Mouse (Mus musculus): ENCODE results near the gene Cul7. TPM values are rescaled to one million over a fixed set of nuclear protein-coding genes. Genes with fewer than 3 reads are reported as not detected.
A peak's percentile ranks its signal among the peaks of the same experiment; 100 is the strongest.

Gene Cul7
- polyA plus RNA-seq (2014; fragmentation: Nextera tagmentation; extraction: Ambion mirVana): 34.6 and 36.3 TPM in 2 replicates

DNA sequence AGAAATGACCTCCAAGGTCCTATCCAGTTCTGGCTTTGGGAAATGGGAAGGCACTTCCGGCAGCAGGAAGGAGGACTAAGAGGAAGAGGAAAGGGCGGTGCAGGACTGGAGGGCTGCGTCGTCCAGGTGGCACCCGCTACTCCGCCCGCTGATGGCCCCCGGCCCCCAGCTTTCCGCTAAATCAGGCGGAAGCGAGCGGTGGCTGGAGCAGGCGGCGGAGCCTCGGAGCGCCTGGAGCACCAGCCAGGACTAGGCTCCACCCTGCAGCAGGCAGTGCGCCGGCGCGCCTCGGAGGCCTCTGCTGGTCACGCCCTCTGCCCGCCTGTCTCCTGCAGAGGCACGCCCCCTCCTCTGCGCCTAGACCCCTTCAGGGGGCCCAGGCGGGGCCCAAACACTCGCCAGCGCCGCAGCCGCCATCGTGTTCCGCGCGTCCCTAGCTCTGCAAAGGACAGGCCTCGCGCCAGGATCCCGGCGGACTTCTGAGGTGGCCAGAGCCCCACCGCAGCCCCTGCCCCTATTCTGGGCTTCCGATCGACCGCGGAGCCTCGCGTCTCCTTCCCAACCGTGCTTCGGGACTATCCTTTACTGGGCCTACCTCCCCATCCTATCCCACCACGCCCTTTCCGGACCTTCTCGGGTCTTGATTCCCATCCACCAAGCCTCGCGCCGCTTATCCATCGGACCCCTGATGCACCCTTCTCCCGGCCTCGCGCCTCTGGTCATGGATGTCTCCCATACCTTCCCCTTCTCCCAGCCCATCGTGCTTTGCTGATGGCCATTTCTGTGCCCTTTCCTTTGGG lies at the start of gene Cul7:
Cul7 (plus strand) TSS at position 106 of the 800 bp plus-strand sequence.
- DNase-seq (ENCODE audit: low spot score): peak; percentile 94
- H3K36me3 ChIP-seq (ENCODE audit: control insufficient read depth, insufficient read depth, low read length): peaks cover 20% of the 10 kb centered on the region
- H3K9me3 ChIP-seq (ENCODE audit: control insufficient read depth, low read length): no peaks in the 10 kb centered on the region
- peak within 1 kb of the TSS; percentile 82 for H3K27ac ChIP-seq (replicated peaks; ENCODE audit: low read depth, low read length)
- under 1% methylated on average over 55 of the region's 58 CpGs for WGBS
- no peaks in the 10 kb centered on the region for H3K27me3 ChIP-seq (ENCODE audit: control insufficient read depth, insufficient read depth, low read length)
- H3K4me1 ChIP-seq (ENCODE audit: control insufficient read depth, insufficient read depth, low read length): peaks cover 18% of the 10 kb centered on the region
- peak within 1 kb of the TSS; percentile 81 for H3K9ac ChIP-seq (ENCODE audit: low read length)
- peak within 1 kb of the TSS; percentile 66 for H3K4me3 ChIP-seq (ENCODE audit: low read depth, low read length)
- peak; percentile 92 for ATAC-seq (ENCODE audit: insufficient number of reproducible peaks, low FRiP score, low TSS enrichment, low read depth)
- H3K4me2 ChIP-seq (ENCODE audit: low read depth, severe bottlenecking): peak within 1 kb of the TSS; percentile 89

DNA sequence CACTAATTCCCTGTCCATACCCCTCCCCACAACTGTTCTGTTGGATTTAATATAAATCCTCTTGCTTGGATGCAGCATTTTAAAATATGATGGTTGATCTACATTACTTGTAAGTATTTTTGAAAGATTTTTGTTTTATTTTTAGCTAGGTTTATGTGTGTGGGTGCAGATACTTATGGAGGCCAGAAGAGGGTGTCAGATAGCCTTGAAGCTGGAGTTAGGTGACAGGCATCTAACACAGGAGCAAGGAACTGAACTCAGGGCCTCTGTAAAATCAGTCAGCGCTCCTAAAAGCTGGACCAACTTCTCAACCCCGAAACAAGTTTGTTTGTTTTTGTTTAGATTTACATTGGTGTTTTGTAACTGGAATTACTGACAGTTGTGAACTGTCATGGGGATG lies 49.6 kb upstream of the Cul7 start:
- no peak overlapping the region for H3K4me3 ChIP-seq (ENCODE audit: low read depth, low read length)
- 91% methylated on average over 2 of the region's 2 CpGs for WGBS
- no peak overlapping the region for H3K9ac ChIP-seq (ENCODE audit: low read length)
- H3K27me3 ChIP-seq (ENCODE audit: control insufficient read depth, insufficient read depth, low read length): no peaks in the 10 kb centered on the region
- no peaks in the 10 kb centered on the region for H3K9me3 ChIP-seq (ENCODE audit: control insufficient read depth, low read length)
- no peak overlapping the region for H3K27ac ChIP-seq (replicated peaks; ENCODE audit: low read depth, low read length)
- DNase-seq (ENCODE audit: low spot score) (no peak), ATAC-seq (ENCODE audit: insufficient number of reproducible peaks, low FRiP score, low TSS enrichment, low read depth) (no peak)
- no peak overlapping the region for H3K4me2 ChIP-seq (ENCODE audit: low read depth, severe bottlenecking)
- no peaks in the 10 kb centered on the region; the same call in 1 of the 2 replicates for H3K36me3 ChIP-seq (ENCODE audit: control insufficient read depth, insufficient read depth, low read length)
- H3K4me1 ChIP-seq (ENCODE audit: control insufficient read depth, insufficient read depth, low read length): 0 out of 2 replicates have a peak, but pooled peaks cover 6% of the 10 kb centered on the region

DNA sequence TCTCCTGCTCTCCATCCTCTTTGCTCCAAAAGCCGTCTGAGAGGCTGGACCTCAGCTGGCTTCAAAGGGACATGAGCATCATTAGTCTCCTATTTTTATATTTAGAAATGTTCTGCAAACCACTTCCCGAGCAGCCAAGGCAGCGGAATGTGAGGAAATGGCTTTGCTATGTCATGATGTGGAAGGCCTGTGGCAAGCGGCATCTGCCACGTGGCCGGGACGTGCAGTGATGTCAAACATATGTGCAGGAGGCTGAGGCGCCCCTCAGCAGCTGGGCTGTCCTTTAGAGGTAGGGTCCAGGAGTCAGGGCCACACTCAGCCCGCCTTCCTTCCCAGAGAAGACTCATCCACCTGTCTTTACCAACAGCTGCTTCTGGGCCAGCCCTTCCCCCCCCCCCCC lies 47.9 kb upstream of the Cul7 start:
- whole genome bisulfite sequencing: 57% methylated on average over 9 of the region's 9 CpGs
- Histone ChIP-seq H3K9ac (ENCODE audit: low read length) (no peak overlapping the region), H3K36me3 (ENCODE audit: control insufficient read depth, insufficient read depth, low read length) (no peaks in the 10 kb centered on the region; the same call in 1 of the 2 replicates), H3K4me2 (ENCODE audit: low read depth, severe bottlenecking) (no peak overlapping the region), H3K27me3 (ENCODE audit: control insufficient read depth, insufficient read depth, low read length) (no peaks in the 10 kb centered on the region), H3K9me3 (ENCODE audit: control insufficient read depth, low read length) (no peaks in the 10 kb centered on the region), H3K4me1 (ENCODE audit: control insufficient read depth, insufficient read depth, low read length) (0 out of 2 replicates have a peak, but pooled peaks cover 6% of the 10 kb centered on the region), H3K27ac (replicated peaks; ENCODE audit: low read depth, low read length) (peak overlapping the region; percentile 47; the same call in 1 of the 2 replicates), H3K4me3 (ENCODE audit: low read depth, low read length) (no peak overlapping the region)
- DNase-seq (ENCODE audit: low spot score): peak; percentile 57
- ATAC-seq (ENCODE audit: insufficient number of reproducible peaks, low FRiP score, low TSS enrichment, low read depth): peak; percentile 53; the same call in 1 of the 2 replicates

DNA sequence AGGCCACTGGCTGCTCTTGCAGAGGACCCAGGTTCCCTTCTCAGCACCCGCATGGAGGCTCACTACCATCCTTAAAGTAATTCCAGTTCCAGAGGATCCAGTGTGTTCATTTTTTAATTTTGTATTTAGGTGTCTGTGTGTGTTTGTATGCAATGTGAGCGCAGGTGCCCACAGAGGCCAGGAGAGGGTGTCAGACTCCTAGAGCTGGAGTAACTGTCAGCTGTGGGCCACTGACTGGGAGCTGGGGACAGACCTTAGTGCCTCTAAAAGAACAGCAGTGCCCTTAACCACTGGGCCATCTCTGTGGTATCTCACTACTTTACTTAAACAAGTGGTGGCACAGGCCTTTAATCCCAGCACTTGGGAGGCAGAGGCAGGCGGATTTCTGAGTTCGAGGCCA lies 46.9 kb upstream of the Cul7 start:
- WGBS: 95% methylated on average over 4 of the region's 4 CpGs
- Histone ChIP-seq H3K27ac (replicated peaks; ENCODE audit: low read depth, low read length) (no peak overlapping the region), H3K4me1 (ENCODE audit: control insufficient read depth, insufficient read depth, low read length) (0 out of 2 replicates have a peak, but pooled peaks cover 6% of the 10 kb centered on the region), H3K27me3 (ENCODE audit: control insufficient read depth, insufficient read depth, low read length) (no peaks in the 10 kb centered on the region), H3K36me3 (ENCODE audit: control insufficient read depth, insufficient read depth, low read length) (no peaks in the 10 kb centered on the region; the same call in 1 of the 2 replicates), H3K9me3 (ENCODE audit: control insufficient read depth, low read length) (no peaks in the 10 kb centered on the region), H3K4me2 (ENCODE audit: low read depth, severe bottlenecking) (no peak overlapping the region), H3K4me3 (ENCODE audit: low read depth, low read length) (no peak overlapping the region), H3K9ac (ENCODE audit: low read length) (no peak overlapping the region)
- no peak for DNase-seq (ENCODE audit: low spot score)
- ATAC-seq (ENCODE audit: insufficient number of reproducible peaks, low FRiP score, low TSS enrichment, low read depth): no peak

DNA sequence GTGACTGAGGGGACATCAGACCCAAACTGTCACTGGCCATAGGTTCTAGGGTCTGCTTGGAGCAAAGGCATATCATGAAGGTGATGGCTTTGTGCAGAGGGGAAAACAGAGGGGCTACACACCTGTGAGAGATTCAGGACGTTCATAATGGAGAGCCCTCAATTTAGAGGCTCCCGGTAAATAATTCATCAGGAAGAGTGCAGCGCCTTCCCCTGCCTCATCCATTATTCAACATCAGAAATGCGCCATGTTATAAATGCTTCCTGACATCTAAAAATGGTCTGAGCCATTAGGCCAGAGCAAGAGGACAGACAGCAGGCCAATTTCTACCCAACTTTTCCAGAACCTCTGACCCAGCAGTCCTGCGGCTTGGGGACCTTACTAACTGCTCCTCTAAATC lies 45.0 kb upstream of the Cul7 start:
- H3K27me3 ChIP-seq (ENCODE audit: control insufficient read depth, insufficient read depth, low read length): no peaks in the 10 kb centered on the region
- H3K27ac ChIP-seq (replicated peaks; ENCODE audit: low read depth, low read length): no peak overlapping the region
- H3K4me2 ChIP-seq (ENCODE audit: low read depth, severe bottlenecking): no peak overlapping the region
- H3K4me1 ChIP-seq (ENCODE audit: control insufficient read depth, insufficient read depth, low read length): peaks cover 11% of the 10 kb centered on the region
- H3K36me3 ChIP-seq (ENCODE audit: control insufficient read depth, insufficient read depth, low read length): no peaks in the 10 kb centered on the region; the same call in 1 of the 2 replicates
- DNase-seq (ENCODE audit: low spot score) (no peak), ATAC-seq (ENCODE audit: insufficient number of reproducible peaks, low FRiP score, low TSS enrichment, low read depth) (no peak)
- H3K9me3 ChIP-seq (ENCODE audit: control insufficient read depth, low read length): no peaks in the 10 kb centered on the region
- 78% methylated on average over 5 of the region's 5 CpGs for whole genome bisulfite sequencing
- H3K9ac ChIP-seq (ENCODE audit: low read length): no peak overlapping the region
- no peak overlapping the region for H3K4me3 ChIP-seq (ENCODE audit: low read depth, low read length)

DNA sequence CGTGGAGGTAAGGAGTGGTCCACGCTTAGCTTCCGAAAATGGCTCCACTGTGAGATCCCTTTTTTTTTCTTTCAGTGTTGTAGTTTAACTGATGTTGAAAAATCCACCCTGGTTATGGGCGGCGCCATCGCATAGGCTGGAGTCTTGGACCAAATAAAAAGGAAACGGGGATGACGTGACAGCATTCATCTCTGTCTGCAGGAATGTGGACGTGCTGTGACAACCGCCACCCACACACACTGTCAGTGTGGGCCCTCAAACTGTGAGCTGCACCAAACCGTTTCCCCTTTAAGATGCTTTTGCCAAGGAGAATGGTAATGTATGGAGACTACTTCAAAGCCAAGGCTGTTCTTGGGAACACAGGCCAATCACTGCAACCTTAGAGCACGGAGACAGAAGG lies 44.1 kb upstream of the Cul7 start:
- Histone ChIP-seq H3K4me2 (ENCODE audit: low read depth, severe bottlenecking) (no peak overlapping the region), H3K9ac (ENCODE audit: low read length) (no peak overlapping the region), H3K36me3 (ENCODE audit: control insufficient read depth, insufficient read depth, low read length) (no peaks in the 10 kb centered on the region; the same call in 1 of the 2 replicates), H3K4me1 (ENCODE audit: control insufficient read depth, insufficient read depth, low read length) (peaks cover 12% of the 10 kb centered on the region), H3K4me3 (ENCODE audit: low read depth, low read length) (no peak overlapping the region), H3K27me3 (ENCODE audit: control insufficient read depth, insufficient read depth, low read length) (no peaks in the 10 kb centered on the region), H3K27ac (replicated peaks; ENCODE audit: low read depth, low read length) (no peak overlapping the region), H3K9me3 (ENCODE audit: control insufficient read depth, low read length) (no peaks in the 10 kb centered on the region)
- ATAC-seq (ENCODE audit: insufficient number of reproducible peaks, low FRiP score, low TSS enrichment, low read depth) (no peak), DNase-seq (ENCODE audit: low spot score) (no peak)
- 83% methylated on average over 12 of the region's 12 CpGs for WGBS

DNA sequence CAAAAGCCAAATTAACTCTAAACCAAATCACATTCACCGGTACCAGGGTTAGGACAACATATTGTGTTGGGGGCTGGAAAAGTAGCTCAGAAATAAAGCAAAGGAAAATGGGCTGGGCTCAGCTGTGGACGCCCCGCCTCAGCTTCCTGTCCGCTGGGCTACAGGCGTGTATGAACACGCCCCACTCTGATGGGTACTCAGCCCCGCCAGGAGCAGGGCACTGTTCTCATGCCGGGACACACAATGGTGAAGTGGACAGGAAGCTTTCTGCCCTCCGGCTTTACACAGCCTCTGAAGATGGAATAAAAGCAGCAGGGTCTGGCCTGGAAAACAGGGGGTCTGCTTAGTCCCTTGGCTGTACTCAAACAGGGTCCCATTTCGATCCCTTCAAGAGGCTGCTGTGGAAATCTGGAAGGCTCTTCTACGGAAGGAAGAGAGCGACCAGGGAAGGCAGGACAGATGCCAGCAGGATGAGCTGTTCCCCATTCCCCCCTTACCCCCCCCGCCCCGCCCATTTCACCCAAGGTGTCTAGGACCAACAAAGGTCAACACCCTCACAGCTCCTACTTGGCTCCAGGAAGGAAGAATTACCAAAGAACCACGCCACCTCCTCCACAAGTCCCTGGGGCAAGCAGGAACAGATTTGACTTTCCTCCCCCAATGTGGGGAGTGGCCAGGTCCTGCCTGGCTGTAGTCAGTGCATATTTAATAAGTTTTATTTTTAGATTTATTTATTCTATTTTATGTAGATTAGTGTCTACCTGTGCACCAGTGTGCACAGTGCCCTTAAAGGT lies 40.2 kb upstream of the Cul7 start:
- H3K4me2 ChIP-seq (ENCODE audit: low read depth, severe bottlenecking): no peak overlapping the region
- no peak overlapping the region for H3K4me3 ChIP-seq (ENCODE audit: low read depth, low read length)
- no peaks in the 10 kb centered on the region for H3K9me3 ChIP-seq (ENCODE audit: control insufficient read depth, low read length)
- H3K27me3 ChIP-seq (ENCODE audit: control insufficient read depth, insufficient read depth, low read length): no peaks in the 10 kb centered on the region
- ATAC-seq (ENCODE audit: insufficient number of reproducible peaks, low FRiP score, low TSS enrichment, low read depth): no peak
- H3K9ac ChIP-seq (ENCODE audit: low read length): no peak overlapping the region
- no peak overlapping the region for H3K27ac ChIP-seq (replicated peaks; ENCODE audit: low read depth, low read length)
- 59% methylated on average over 15 of the region's 15 CpGs for WGBS
- H3K4me1 ChIP-seq (ENCODE audit: control insufficient read depth, insufficient read depth, low read length): peaks cover 41% of the 10 kb centered on the region
- no peak for DNase-seq (ENCODE audit: low spot score)
- H3K36me3 ChIP-seq (ENCODE audit: control insufficient read depth, insufficient read depth, low read length): no peaks in the 10 kb centered on the region; the same call in 1 of the 2 replicates

DNA sequence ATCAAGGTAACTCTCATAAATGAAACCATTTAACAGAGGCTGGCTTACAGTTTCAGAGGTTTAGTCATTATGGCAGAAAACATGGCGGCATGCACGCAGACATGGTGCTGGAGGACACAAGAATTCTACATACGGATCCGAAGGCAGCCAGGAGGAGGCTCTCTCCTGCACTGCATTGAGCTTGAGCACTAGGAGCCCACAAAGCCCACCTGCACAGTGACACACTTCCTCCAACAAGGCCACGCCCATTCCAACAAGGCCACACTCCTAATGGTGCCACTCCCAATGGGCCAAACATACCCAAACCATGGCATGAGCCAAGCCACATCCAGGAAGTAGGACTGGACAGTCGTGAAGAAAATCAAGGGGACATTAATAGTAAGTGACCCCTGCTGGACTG lies 38.8 kb upstream of the Cul7 start:
- Histone ChIP-seq H3K36me3 (ENCODE audit: control insufficient read depth, insufficient read depth, low read length) (no peaks in the 10 kb centered on the region), H3K4me3 (ENCODE audit: low read depth, low read length) (no peak overlapping the region), H3K9ac (ENCODE audit: low read length) (no peak overlapping the region), H3K4me1 (ENCODE audit: control insufficient read depth, insufficient read depth, low read length) (peaks cover 55% of the 10 kb centered on the region), H3K4me2 (ENCODE audit: low read depth, severe bottlenecking) (no peak overlapping the region), H3K9me3 (ENCODE audit: control insufficient read depth, low read length) (no peaks in the 10 kb centered on the region), H3K27me3 (ENCODE audit: control insufficient read depth, insufficient read depth, low read length) (no peaks in the 10 kb centered on the region; the same call in 1 of the 2 replicates), H3K27ac (replicated peaks; ENCODE audit: low read depth, low read length) (no peak overlapping the region)
- DNase-seq (ENCODE audit: low spot score) (no peak), ATAC-seq (ENCODE audit: insufficient number of reproducible peaks, low FRiP score, low TSS enrichment, low read depth) (no peak)
- WGBS: 89% methylated on average over 6 of the region's 6 CpGs
